Mouse (Mus musculus) liver, embryonic 13.5 days (tissue): Measurements from ENCODE around the gene Phf23. TPM values are rescaled to one million over a fixed set of nuclear protein-coding genes. Genes with fewer than 3 reads are reported as not detected.

Experiments
- ATAC-seq: fragments of 200-750 bp; cut with Nextera tagmentation; 2 replicates; pipeline ENCODE4 v1.8.0; 2017; ENCODE audit warnings: low read depth, mild to moderate bottlenecking, moderate number of reproducible peaks, moderate library complexity
- DNase-seq: peaks from one replicate; pipeline ENCODE4 v3.0.0; 2022
- H3K27ac ChIP-seq: fragments of 300-500 bp; sonication (generic); 2 replicates; pipeline ENCODE4 v1.5.1; 2015; ENCODE audit warnings: moderate library complexity, mild to moderate bottlenecking, inconsistent platforms
- H3K27me3 ChIP-seq: fragments of 300-500 bp; sonication (generic); 2 replicates; pipeline ENCODE4 v1.6.1; 2015; ENCODE audit warnings: mild to moderate bottlenecking, inconsistent platforms
- H3K36me3 ChIP-seq: fragments of 300-500 bp; sonication (generic); 2 replicates; pipeline ENCODE4 v1.6.1; 2015; ENCODE audit warnings: mild to moderate bottlenecking, inconsistent platforms
- H3K4me1 ChIP-seq: fragments of 300-500 bp; sonication (generic); replicated peaks from 2 replicates; pipeline ENCODE4 v1.6.1; 2015; ENCODE audit warnings: inconsistent platforms
- H3K4me2 ChIP-seq: fragments of 300-500 bp; sonication (generic); 2 replicates; pipeline ENCODE4 v1.6.1; 2015; ENCODE audit warnings: inconsistent platforms, mild to moderate bottlenecking, moderate library complexity
- H3K4me3 ChIP-seq: fragments of 300-500 bp; sonication (generic); replicated peaks from 2 replicates; pipeline ENCODE4 v1.5.1; 2015; ENCODE audit warnings: mild to moderate bottlenecking, inconsistent platforms
- H3K9ac ChIP-seq: fragments of 300-500 bp; sonication (generic); 2 replicates; pipeline ENCODE4 v1.6.1; 2015; ENCODE audit warnings: mild to moderate bottlenecking, inconsistent platforms
- H3K9me3 ChIP-seq: fragments of 300-500 bp; sonication (generic); replicated peaks from 2 replicates; pipeline ENCODE4 v1.6.1; 2016; ENCODE audit warnings: inconsistent platforms
- WGBS: fragments of 180-500 bp; shearing (Covaris S2); methylation state at CpG from one replicate; pipeline ENCODE4 v1.1.7; 2015; ENCODE audit not compliant: insufficient replicate concordance; 5-methylcytosine and 5-hydroxymethylcytosine counted together
- microRNA counts: library from miRNA; unstranded; fragments of <30 nt; microRNA quantifications from one replicate; lab custom pipeline; 2016
- microRNA-seq: library from miRNA; unstranded; fragments of <30 nt; microRNA quantifications from one replicate; pipeline ENCODE4, GENCODE M21; 2016
- polyA plus RNA-seq: library from polyadenylated mRNA; unstranded; fragments of >200 nt; fragmentation: Nextera tagmentation; extraction: Ambion mirVana; gene quantifications from 2 replicates; pipeline ENCODE4 v1.2.1, GENCODE M21; 2015

Phf23 gene
- polyA plus RNA-seq, 1 experiment from 2014 or later, result 29.8 TPM

DNA sequence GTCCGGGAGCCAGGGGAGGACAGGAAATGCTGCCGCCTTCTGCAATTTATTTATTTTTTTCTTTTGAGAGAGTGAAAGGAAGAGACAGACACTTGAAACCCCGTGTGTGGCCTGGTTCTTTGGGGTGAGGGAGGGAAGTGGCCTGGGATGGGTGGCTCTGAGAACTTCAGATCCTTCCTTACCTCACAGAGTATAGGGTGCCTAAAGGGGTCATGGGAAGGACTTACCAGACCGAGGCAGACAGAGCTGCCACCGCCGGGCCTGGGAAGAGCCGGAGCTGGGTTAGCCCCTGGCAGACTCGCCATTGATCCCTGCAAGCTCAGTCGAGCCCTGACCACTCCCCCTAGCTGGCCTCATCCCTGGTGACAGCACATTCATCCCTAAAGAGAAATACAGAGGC lies 49.9 kb downstream of the Phf23 start:
- Histone ChIP-seq H3K9me3 (no peaks in the 10 kb centered on the region), H3K4me3 (no peak overlapping the region), H3K4me1 (peaks cover 3% of the 10 kb centered on the region; the same call in 1 of the 2 replicates), H3K36me3 (0 out of 2 replicates have a peak, but pooled peaks cover 4% of the 10 kb centered on the region), H3K27ac (no peak overlapping the region), H3K9ac (no peak overlapping the region), H3K4me2 (no peak overlapping the region), H3K27me3 (no peaks in the 10 kb centered on the region)
- no peak for DNase-seq
- 66% methylated on average over 9 of the region's 9 CpGs for WGBS
- ATAC-seq, result no peak

DNA sequence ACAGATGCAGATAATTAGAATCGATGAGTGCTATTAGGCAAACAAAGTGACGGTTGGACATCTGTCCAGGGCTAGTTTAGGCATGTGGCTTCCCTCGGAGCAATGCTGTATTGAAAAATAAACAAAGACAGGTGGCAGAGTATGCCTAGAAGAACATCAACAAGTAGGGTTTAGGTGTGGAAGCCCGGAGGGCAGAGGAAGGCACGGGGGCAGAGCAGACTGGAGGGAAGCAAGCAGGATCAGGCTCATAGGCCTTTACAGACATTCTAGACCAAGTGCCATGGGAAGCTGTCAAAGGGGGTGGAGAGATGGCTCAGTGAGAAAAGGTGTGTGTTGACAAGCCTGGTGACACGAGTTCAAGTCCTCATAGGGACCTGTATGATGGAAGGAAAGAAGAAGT lies 53.8 kb downstream of the Phf23 start:
- ATAC-seq (no peak), DNase-seq (no peak)
- H3K4me3 ChIP-seq, result no peak overlapping the region
- no peaks in the 10 kb centered on the region for H3K9me3 ChIP-seq
- H3K9ac ChIP-seq, result no peak overlapping the region
- WGBS, result 65% methylated on average over 6 of the region's 6 CpGs
- no peaks in the 10 kb centered on the region for H3K27me3 ChIP-seq
- H3K4me1 ChIP-seq, result peaks cover 5% of the 10 kb centered on the region
- H3K36me3 ChIP-seq, result 0 out of 2 replicates have a peak, but pooled peaks cover 2% of the 10 kb centered on the region
- H3K4me2 ChIP-seq, result no peak overlapping the region
- no peak overlapping the region for H3K27ac ChIP-seq

MicroRNAs encoded within 50 kb of the gene (microRNA counts, 519-probe panel; counts per million panel counts)
- 114 counts per million for microRNA mmu-miR-324-3p (lab: Ali Mortazavi, UCI)
- 114 counts per million for microRNA mmu-miR-324-5p (lab: Ali Mortazavi, UCI)

Small RNA genes within 50 kb of the gene (microRNA-seq; reads per million reads assigned to microRNA genes)
- gene Gm44349 (1.5 reads per million), gene Mir324 (2,766 reads per million, percentile 85 among the genes with 10 or more reads in this experiment)

Other genes with a start within 250 kb of the Phf23 start
- gene Polr2a, start 237.1 kb upstream of the Phf23 start, polyA plus RNA-seq, result 9.6 and 10.8 TPM in 2 replicates
- gene Slc35g3, start 233.8 kb upstream of the Phf23 start, polyA plus RNA-seq, result not detected in 2 replicates
- gene Zbtb4, start 229.9 kb upstream of the Phf23 start, polyA plus RNA-seq, result 0.38 and 0.43 TPM in 2 replicates
- gene Chrnb1, start 199.8 kb upstream of the Phf23 start, polyA plus RNA-seq, result 0.43 and 0.59 TPM in 2 replicates
- gene Fgf11, start 193.9 kb upstream of the Phf23 start, polyA plus RNA-seq, result 0.07 and 0.20 TPM in 2 replicates
- gene Tmem102, start 190.2 kb upstream of the Phf23 start, polyA plus RNA-seq, result 0.46 and 0.50 TPM in 2 replicates
- not detected in 2 replicates for gene Gm39566, start 180.5 kb upstream of the Phf23 start, polyA plus RNA-seq
- gene Spem2, start 177.3 kb upstream of the Phf23 start, polyA plus RNA-seq, result not detected in 2 replicates
- gene Spem1, start 173.6 kb upstream of the Phf23 start, polyA plus RNA-seq, result not detected in 2 replicates
- gene Nlgn2, start 158.0 kb upstream of the Phf23 start, polyA plus RNA-seq, result 0.68 and 0.75 TPM in 2 replicates
- 321 and 345 TPM in 2 replicates for gene Tmem256, start 157.3 kb upstream of the Phf23 start, polyA plus RNA-seq
- 28.0 and 29.9 TPM in 2 replicates for gene Plscr3, start 149.4 kb upstream of the Phf23 start, polyA plus RNA-seq
- gene Tnk1, start 137.0 kb upstream of the Phf23 start, polyA plus RNA-seq, result 0.76 and 1.5 TPM in 2 replicates
- not detected in 2 replicates for gene Tmem95, start 117.8 kb upstream of the Phf23 start, polyA plus RNA-seq
- 0.89 and 1.3 TPM in 2 replicates for gene Kctd11, start 114.4 kb upstream of the Phf23 start, polyA plus RNA-seq
- 4.4 and 4.9 TPM in 2 replicates for gene Acap1, start 100.2 kb upstream of the Phf23 start, polyA plus RNA-seq
- gene 2810408A11Rik, start 94.8 kb upstream of the Phf23 start, polyA plus RNA-seq, result 0.89 and 1.0 TPM in 2 replicates
- gene Neurl4, start 94.7 kb upstream of the Phf23 start, polyA plus RNA-seq, result 2.3 and 2.8 TPM in 2 replicates
- gene Gps2, start 81.9 kb upstream of the Phf23 start, polyA plus RNA-seq, result 107 and 116 TPM in 2 replicates
- 1,847 and 1,941 TPM in 2 replicates for gene Eif5a, start 73.8 kb upstream of the Phf23 start, polyA plus RNA-seq
- gene Ybx2, start 60.0 kb upstream of the Phf23 start, polyA plus RNA-seq, result 0.28 and 0.30 TPM in 2 replicates
- gene Slc2a4, start 47.6 kb upstream of the Phf23 start, polyA plus RNA-seq, result 14.2 TPM in 2 replicates
- gene Cldn7, start 31.0 kb upstream of the Phf23 start, polyA plus RNA-seq, result 2.4 and 4.2 TPM in 2 replicates
- gene Ctdnep1, start 14.6 kb upstream of the Phf23 start, polyA plus RNA-seq, result 8.7 and 10.1 TPM in 2 replicates
- gene Elp5, start 13.3 kb upstream of the Phf23 start, polyA plus RNA-seq, result 84.9 and 86.9 TPM in 2 replicates
- 259 and 294 TPM in 2 replicates for gene Gabarap, start 4.6 kb upstream of the Phf23 start, polyA plus RNA-seq
- 6.4 and 7.4 TPM in 2 replicates for gene Dvl2, start 4.8 kb downstream of the Phf23 start, polyA plus RNA-seq
- gene Acadvl, start 19.6 kb downstream of the Phf23 start, polyA plus RNA-seq, result 83.7 and 87.2 TPM in 2 replicates
- gene Dlg4, start 21.2 kb downstream of the Phf23 start, polyA plus RNA-seq, result 1.1 and 1.2 TPM in 2 replicates
- gene Asgr1, start 58.3 kb downstream of the Phf23 start, polyA plus RNA-seq, result 1.4 and 1.8 TPM in 2 replicates
- gene Asgr2, start 96.9 kb downstream of the Phf23 start, polyA plus RNA-seq, result 5.2 and 5.7 TPM in 2 replicates
- gene Mgl2, start 134.6 kb downstream of the Phf23 start, polyA plus RNA-seq, result 1.2 and 1.3 TPM in 2 replicates
- 0.27 and 0.32 TPM in 2 replicates for gene Clec10a, start 160.4 kb downstream of the Phf23 start, polyA plus RNA-seq
- 0.73 and 0.83 TPM in 2 replicates for gene Slc16a11, start 217.0 kb downstream of the Phf23 start, polyA plus RNA-seq
- 4.8 and 7.5 TPM in 2 replicates for gene Slc16a13, start 225.3 kb downstream of the Phf23 start, polyA plus RNA-seq
- 1.6 and 1.8 TPM in 2 replicates for gene Bcl6b, start 234.0 kb downstream of the Phf23 start, polyA plus RNA-seq
- gene 0610010K14Rik, start 242.1 kb downstream of the Phf23 start, polyA plus RNA-seq, result 82.5 and 85.7 TPM in 2 replicates
- 6.5 and 7.1 TPM in 2 replicates for gene Gm21988, start 244.1 kb downstream of the Phf23 start, polyA plus RNA-seq
- gene Rnasek, start 244.1 kb downstream of the Phf23 start, polyA plus RNA-seq, result 155 and 175 TPM in 2 replicates